In the genomic region with DNA sequence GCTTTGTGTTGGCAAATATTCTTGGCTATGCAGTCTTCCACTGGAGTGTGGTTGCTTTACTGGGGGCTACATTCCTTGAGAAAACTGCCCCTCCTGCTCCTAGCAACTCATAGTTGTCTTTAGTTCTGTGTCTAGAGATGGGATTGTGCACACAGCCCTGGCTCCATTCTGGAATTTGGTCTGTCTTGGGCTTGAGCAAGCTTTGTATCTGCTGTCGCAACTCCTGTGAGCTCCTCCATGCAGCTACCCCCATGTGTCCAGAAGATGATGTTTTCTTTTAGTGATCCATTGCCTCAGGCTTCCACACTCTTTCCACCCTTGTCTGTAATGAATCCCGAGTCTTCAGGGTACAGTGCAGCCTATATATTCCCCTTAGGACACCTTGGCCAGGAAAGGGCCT, we compare ENCODE assay signal across 24 mouse cellular contexts.
"Had no signal": no experiment of that assay in that cellular context is flagged by ENCODE, and none has a peak within 500 bp of the region (broad histone marks: within the 10 kb centered on the region; RNA-seq: fewer than 3 reads in every experiment).

No protein-coding gene starts in this region.

- H3K9me3 ChIP-seq: heart, embryonic 13.5 days; heart, embryonic 15.5 days; hindbrain, embryonic 12.5 days; kidney, embryonic 15.5 days; limb, embryonic 10.5 days; limb, embryonic 12.5 days; liver, embryonic 13.5 days; liver, embryonic 15.5 days had no signal

- H3K36me3 ChIP-seq: heart, embryonic 13.5 days; heart, embryonic 15.5 days; hindbrain, embryonic 12.5 days; liver, embryonic 13.5 days; liver, embryonic 15.5 days had no signal

- DNase-seq: gastrocnemius, adult 2 months; gastrocnemius, postnatal 10 days; gastrocnemius, postnatal 25 days; heart, adult 18-20 months; heart, postnatal 14 days; heart, postnatal 36 days; kidney, adult 11 months; kidney, adult 2 months; kidney, adult 9 months; kidney, postnatal 14 days; kidney, postnatal 36 days; layer of hippocampus, adult 9-11 months; liver, embryonic 13.5 days had no signal

- H3K27ac ChIP-seq: gastrocnemius, adult 2 months; heart, embryonic 13.5 days; heart, embryonic 15.5 days; hindbrain, embryonic 12.5 days; hindbrain, embryonic 14.5 days; hindbrain, postnatal 0 days; kidney, embryonic 15.5 days; kidney, postnatal 0 days; left cerebral cortex, adult 2 months; limb, embryonic 12.5 days; liver, embryonic 13.5 days; liver, embryonic 15.5 days had no signal

- H3K27me3 ChIP-seq: heart, embryonic 13.5 days; heart, embryonic 15.5 days; hindbrain, embryonic 12.5 days; kidney, embryonic 15.5 days; limb, embryonic 12.5 days had no signal

- H3K9ac ChIP-seq: heart, embryonic 13.5 days; heart, embryonic 15.5 days; hindbrain, embryonic 12.5 days; hindbrain, embryonic 14.5 days; kidney, embryonic 15.5 days; limb, embryonic 12.5 days; liver, embryonic 13.5 days; liver, embryonic 15.5 days had no signal

- H3K4me3 ChIP-seq: heart, embryonic 13.5 days; heart, embryonic 15.5 days; hindbrain, embryonic 12.5 days; kidney, embryonic 15.5 days; left cerebral cortex, adult 2 months; limb, embryonic 10.5 days; limb, embryonic 12.5 days; liver, embryonic 13.5 days; liver, embryonic 15.5 days had no signal
